Mouse (Mus musculus) CD8-positive naive resting alpha-beta T cell, adult 2 months (primary cell): Measurements from ENCODE around the gene Gm43064.

ENCODE experiments used
- DNase-seq, 2 experiments: peaks; one replicate each; pipeline ENCODE4 v3.0.0; 2022; ENCODE audit warnings: low read depth in 2 of 2, low spot score in 2 of 2

The Gm43064 gene

DNA sequence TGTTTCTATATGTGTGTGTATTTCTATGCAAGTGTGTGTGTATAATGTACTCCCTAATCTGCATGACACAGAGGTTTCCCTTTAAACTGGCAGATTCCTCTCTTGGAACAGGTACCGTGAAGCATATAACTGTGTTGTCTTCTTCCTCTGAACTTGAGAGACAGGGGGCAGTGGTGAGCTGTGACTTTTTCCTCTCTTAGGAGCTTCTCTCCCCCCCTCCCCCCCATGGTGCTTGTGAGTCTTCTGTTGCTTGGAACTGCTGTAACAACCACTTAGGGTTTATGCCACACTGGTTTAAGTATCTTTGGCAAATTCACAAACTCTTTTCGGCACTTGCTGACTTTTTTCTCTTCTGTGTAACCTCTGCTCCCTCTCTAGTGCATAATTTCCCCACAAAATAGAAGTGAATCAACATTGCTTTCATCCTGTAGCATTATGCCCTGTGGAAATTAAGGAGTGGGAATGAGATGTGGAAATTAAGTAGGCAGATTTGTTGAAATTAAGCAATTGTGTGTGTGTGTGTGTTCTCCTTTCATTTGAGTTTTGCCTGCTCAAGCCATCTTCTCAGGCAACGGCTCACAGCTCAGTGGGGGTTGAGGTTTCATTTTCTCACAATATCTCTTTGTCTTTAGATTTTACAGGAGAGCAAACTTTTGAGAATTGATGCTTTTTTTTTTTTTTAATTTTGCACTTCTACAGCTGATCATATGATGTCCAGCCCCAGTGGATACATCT lies 43.4 kb downstream of the Gm43064 start:
- DNase-seq: peak; percentile 73 to 87

DNA sequence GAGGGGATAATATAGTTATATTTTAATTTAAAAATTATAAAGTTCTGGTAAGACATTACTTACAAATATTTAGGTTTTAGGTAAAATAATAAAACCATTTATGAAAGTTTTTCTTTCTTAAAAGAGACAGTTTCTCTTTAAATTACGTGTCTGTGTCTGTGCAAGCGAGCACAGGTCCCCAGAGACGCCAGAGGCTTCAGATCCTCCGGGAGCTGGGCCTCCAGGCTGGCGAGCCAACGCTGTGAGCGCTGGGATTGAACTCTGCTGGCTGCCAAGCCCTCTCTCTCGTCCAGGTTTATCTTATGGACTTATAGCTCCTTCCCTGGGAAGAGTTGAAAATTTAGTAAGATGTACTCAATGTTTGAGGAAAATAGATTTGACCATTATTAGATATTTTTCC lies 44.4 kb downstream of the Gm43064 start:
- no peak for DNase-seq

DNA sequence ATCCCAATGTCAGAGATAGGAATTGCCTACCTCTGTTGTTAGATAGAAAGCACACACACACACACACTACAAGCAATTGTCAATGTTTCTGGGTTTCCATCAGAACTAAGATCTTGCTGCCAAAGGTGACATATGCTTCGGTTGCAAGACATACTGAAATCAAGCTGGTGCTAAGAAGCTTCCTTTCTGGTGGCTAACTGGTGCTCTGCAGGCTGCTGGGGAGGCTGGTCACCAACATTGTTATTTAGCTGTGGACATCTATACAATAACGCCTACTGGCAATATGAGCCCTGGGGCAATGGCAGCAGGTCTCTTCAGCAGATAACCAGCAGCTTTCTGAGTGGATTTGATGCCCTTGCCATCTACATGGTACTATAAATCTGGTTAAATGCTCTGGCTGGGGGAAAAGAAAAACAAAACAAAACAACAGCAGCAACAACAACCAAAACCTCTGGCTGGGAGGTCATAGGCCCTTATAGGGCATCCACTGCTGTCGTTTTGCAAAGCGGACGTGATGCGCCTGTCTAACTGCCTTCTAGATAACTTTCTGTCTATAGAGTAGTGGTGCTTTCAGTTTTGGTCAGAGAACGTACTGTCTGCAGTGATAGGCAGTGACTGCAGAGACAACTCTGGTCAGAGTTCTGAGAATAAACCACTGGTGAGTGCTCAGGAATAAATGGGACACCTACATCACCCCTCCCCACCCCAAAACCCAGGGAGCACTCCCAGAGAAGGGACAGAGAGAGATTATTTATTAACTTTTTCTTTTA lies 47.8 kb downstream of the Gm43064 start:
- no peak for DNase-seq

DNA sequence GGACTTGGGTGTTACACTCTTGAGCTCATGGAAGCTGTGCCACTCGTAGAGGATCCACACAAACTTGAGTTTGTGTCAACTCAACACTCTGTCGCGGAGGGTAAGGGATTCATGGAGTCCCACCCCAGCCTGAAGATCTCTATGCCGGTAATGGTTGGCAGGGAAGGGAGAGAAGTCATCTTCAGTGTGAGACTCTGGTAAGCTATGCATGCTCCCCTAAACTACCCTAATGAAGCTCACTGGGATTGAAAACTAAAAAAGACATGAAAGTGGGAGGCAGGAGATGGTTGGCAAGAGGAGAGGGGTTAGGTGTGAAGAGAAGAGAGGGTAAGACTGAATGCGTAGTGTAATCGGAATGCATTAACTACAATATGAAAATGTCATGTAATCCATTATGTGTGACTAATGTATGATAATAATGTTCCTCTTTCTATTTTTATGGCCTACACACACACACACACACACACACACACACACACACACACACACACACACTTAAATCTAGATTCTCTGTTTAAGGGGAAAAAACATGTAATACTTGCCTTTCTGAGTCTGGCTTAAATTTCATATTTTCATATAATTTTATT lies 48.7 kb downstream of the Gm43064 start:
- DNase-seq: no peak

DNA sequence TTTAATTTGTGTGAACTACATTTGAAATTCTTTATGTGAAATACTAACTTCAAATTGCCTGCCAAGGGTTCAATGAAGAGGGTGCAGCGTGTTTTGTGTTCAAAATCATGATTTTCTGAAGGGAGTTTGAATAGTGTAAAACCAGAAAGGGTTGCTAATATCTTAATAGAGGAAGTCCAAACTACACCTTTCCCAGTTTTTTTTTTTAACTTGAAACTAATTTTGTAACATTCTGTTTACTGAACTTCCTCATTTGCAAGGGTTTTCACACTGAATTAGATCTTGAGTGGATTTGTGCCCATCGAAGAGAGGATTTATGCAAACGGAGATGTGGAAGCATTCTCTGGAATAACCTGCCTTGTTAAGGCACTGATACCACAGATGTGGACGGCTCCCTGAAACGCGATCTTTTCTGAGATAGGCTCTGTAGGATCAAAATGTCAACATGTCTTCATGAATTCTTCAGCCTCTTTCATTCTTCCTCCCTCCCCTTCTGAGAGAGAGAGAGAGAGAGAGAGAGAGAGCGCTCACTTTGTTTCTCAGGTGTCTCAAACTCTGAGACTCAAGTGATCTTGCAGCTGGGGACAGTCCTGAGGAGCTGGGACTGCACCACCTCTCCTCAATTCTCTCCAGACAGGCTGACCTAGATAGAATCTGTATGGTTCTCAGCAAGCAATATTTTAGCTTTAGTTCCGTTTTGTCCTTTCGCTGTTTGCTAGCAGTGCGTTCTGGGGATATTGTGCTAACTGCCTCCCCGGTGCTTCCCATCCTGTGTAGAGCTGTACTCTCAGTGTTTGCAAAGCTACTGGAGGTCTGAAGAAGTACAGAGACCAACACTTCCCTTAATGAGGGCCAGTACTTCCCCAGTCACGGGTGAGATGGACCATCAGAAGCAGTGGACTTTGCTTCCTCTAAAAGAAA lies 49.8 kb downstream of the Gm43064 start, which contains the start of gene Ptpn22:
TSS of gene Ptpn22 (plus strand) at position 915 of the 921 bp plus-strand sequence.
- DNase-seq: peak; percentile 44 to 47

DNA sequence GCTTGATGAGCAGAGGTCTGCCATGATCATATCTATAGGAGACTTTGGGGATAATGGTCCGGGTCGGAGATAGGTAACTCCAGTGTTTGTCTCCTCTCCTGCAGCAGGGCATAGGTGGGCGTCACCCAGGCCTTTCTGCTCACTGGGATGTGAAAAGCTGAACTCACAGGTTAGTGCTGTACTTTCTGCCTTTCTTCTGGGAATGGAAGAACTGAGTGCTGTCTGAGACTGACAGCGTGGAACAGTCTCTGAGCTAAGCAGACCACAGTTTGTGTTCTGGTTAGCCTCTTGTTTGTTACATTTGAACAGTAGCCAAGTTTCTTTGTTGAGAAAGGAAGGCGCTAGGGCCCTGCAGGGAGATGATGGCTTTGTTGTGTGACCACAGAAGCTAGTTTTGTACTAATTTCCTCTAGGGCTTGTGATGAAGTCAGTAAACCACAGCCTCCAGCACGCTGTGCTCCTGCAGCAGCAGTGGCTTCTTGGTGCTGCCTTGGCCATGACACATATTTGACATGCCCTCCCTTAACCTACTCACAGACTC lies 50.5 kb downstream of the Gm43064 start:
- peak; percentile 84 to 89 for DNase-seq

DNA sequence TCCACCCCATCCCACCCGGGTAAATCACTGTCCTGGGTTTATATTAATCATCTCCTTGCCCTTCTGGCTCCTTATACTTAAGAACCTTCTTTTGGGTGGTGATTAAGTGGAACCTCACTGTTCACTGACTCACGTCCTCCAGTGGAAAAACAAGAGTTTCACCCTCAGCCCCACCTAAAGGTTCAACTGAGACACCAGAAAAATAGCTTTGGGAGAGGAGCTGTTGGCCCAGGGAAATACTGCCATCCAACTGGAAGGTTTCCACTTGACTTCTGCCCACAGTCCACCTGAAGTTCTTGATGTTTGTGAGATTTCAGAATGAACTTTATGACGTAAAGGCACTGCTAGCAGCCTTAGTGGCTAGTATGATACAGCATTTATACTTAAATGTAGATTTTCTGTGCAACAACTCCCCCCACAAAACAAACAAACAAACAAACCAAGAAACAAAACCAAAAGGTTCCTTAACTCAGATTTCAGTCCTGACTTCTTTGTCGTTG lies 53.4 kb downstream of the Gm43064 start:
- DNase-seq: no peak

DNA sequence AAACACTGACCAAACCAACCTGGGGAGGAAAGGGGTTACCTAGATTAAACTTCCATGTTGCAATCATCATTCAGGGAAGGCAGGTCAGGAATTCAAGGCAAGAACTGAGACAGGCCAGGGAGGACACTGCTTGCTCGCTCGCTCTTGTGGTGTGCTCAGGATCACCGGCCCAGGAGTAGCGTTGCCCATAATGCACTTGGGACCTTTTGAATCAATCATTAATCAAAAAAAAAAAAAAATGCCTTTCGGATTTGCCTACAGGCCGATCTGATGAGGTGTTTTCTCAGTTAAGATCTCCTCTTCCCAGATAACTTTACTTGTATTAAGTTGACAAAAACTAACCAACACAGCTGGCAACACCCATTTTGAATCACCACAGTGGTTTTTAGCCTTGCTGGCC lies 54.8 kb downstream of the Gm43064 start:
- no peak for DNase-seq

DNA sequence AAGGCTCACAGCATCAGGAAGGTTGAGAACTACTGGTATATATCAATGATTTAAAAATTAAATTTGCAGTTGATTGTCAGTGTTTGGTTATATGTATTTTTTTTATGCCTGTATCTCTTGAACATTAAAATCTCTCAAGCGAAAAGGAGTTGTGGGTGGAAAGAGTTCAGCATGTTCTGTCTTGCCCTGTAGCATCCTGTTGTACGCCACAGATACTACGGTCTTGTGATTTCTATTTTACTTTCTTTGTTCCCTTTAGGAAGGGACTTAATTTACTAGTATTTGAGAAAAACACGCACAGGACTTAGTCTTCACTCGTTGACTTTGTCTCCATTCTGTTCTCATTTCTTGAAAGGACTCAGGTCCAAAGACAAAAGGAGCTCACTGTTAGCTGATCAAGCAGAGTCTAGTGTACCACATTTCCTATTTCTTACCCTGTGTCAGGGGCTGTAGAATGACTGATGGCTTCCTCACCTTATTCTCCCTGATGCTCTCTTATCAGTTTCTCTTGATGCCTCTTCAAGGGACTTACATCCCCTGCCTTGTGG lies 58.1 kb downstream of the Gm43064 start:
- DNase-seq: no peak

DNA sequence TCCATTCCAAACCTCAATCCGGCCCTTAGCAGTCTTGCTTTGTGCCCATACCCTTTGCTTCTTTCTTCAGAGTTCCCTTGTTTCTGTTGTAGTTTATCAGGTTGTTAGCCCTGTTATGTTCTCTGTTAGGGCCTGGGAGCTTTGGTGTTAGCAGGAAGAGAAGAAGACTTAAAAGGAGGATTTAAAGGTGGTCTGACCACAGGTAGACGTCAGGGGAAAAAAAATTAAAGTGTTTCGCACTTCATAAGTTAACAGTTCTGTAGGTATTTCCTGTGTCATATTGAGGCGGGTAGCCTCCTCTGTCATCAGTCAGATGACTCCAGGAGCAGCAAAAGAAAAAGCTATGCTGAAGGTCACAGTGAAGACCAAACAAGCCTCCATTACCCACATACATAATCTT lies 58.6 kb downstream of the Gm43064 start:
- peak; percentile 74 to 79 for DNase-seq

DNA sequence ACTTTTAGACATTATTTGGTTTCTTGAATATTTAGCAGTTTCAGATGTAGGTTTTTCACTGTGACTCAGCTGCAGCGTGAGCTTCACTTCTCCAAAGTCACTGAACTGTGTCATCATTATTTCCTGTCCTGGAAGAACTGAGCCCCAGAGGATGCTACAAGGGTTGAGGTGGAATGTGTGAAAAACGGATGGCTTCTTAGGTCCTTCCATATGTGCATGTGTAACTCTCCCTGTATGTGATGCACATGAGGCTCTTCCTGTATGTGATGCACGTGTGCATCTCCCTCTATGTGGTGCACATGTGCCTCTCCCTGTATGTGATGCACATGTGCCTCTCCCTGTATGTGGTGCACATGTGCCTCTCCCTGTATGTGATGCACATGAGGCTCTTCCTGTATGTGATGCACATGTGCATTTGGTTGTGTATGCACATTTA lies 63.3 kb downstream of the Gm43064 start:
- DNase-seq: no peak

DNA sequence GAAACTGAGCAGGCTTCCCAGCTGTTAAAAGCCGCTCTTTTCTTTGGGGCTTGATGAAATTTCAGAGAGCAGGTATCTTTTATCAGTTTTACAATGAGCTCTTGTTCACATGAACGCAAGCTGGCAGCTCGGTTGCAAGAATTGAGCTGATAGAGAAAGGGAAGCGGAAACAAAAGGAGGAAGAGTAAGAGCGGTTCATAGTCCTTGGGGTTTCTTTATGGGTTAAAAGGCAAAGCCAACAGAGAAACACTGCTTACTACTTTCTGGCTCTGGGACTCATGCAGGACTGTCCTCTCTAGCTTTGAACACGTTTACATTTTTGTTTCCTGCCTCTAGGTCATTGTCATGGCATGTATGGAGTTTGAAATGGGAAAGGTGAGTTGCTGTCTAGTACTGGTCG lies 65.0 kb downstream of the Gm43064 start:
- DNase-seq: no peak

DNA sequence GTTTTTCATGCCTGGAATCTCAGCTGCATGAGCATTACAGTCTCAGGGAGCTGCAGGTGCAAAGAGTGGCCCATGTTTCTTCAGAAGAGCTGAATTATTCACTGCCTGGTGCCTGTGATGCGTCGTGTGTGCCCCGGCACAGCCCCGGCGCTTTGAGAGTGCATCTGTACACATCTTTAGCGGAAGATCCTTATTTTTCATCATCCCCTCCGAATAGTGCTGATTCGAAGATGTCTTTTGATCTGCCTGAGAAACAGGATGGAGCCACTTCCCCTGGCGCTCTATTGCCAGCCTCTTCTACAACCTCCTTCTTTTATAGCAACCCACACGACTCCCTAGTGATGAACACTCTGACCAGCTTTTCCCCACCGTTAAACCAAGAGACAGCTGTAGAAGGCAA lies 76.6 kb downstream of the Gm43064 start:
- peak; percentile 28 to 38 for DNase-seq

DNA sequence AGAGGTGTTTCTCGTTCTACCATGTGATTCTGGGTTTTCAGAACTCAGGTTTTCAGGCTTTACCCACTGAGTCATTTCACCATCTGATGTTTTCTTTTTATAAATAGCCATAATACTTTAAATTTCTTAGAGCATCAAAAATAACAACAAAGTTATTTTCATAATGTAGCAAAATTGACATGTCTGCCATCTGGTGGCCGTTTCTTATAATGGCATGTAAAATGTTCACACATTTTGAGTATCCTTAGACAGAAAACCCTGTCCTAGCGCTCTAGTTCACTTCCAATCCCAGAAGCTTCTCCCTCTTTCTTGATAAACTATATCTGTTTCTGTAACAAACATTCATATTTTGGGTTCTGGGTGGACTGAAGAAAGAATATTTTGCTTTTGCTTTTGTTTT lies 78.2 kb downstream of the Gm43064 start:
- DNase-seq: peak; percentile 43 to 67
